ENCODE assay signal across 9 mouse cellular contexts in genomic region chr9:48985708-48986088, GRCm38 (mm10). TPM values are rescaled to one million over a fixed set of nuclear protein-coding genes. Genes with fewer than 3 reads are reported as not detected.
A peak's percentile ranks its signal among the peaks of the same experiment; 100 is the strongest.
DNase-seq lines count a peak whose midpoint lies in the region; ATAC-seq and TF ChIP-seq lines count a peak whose summit lies in the region.
"Had no signal": no experiment of that assay in that cellular context is flagged by ENCODE, and none has a peak within 500 bp of the region (broad histone marks: within the 10 kb centered on the region; RNA-seq: fewer than 3 reads in every experiment).

No protein-coding gene starts in this region.

- TF ChIP-seq POLR2A in kidney, adult 2 months (IDR thresholded peaks at IDR 0.05; ENCODE audit: low read depth, low read length), result no peak
- TF ChIP-seq POLR2A in bone marrow macrophage, adult 2 months (IDR thresholded peaks at IDR 0.05; ENCODE audit: borderline replicate concordance, low read depth, low read length), result no peak

- H3K9ac ChIP-seq in hindbrain, embryonic 13.5 days, result peak overlapping the region; percentile 83
- H3K9ac ChIP-seq in midbrain, embryonic 12.5 days (replicated peaks), result peak overlapping the region; percentile 80

- peak; percentile 9 for DNase-seq in kidney, adult 2 months
- no peak for DNase-seq in kidney, postnatal 14 days
- DNase-seq in T-cell, adult 2 months (ENCODE audit: low spot score), result no peak
- DNase-seq in B cell, adult 2 months, result no peak
- DNase-seq in adrenal gland, adult 2 months, result no peak

- H3K4me2 ChIP-seq in hindbrain, embryonic 13.5 days, result peak overlapping the region; percentile 82
- peak overlapping the region; percentile 71 for H3K4me2 ChIP-seq in midbrain, embryonic 12.5 days (replicated peaks)

- H3K9me3 ChIP-seq in hindbrain, embryonic 13.5 days, result no peaks in the 10 kb centered on the region
- H3K9me3 ChIP-seq in midbrain, embryonic 12.5 days, result no peaks in the 10 kb centered on the region

- H3K4me3 ChIP-seq in kidney, adult 2 months (ENCODE audit: insufficient read depth, low read depth, low read length), result peak overlapping the region; percentile 70
- peak overlapping the region; percentile 81 for H3K4me3 ChIP-seq in bone marrow macrophage, adult 2 months (ENCODE audit: insufficient read depth, low read length)
- peak overlapping the region; percentile 80 for H3K4me3 ChIP-seq in hindbrain, embryonic 13.5 days
- peak overlapping the region; percentile 83 for H3K4me3 ChIP-seq in midbrain, embryonic 12.5 days

- H3K27ac ChIP-seq in kidney, adult 2 months (ENCODE audit: insufficient read depth, low read depth, low read length), result no peak overlapping the region
- peak overlapping the region; percentile 31 for H3K27ac ChIP-seq in bone marrow macrophage, adult 2 months (ENCODE audit: insufficient read depth, low read depth, low read length)
- H3K27ac ChIP-seq in hindbrain, embryonic 13.5 days, result peak overlapping the region; percentile 90
- peak overlapping the region; percentile 77 for H3K27ac ChIP-seq in midbrain, embryonic 12.5 days (replicated peaks)

- H3K4me1 ChIP-seq in kidney, adult 2 months (ENCODE audit: control insufficient read depth, insufficient read depth, low read length), result peaks cover 4% of the 10 kb centered on the region; the same call in 1 of the 2 replicates
- H3K4me1 ChIP-seq in bone marrow macrophage, adult 2 months (ENCODE audit: control insufficient read depth, insufficient read depth, low read length), result peaks cover 15% of the 10 kb centered on the region
- H3K4me1 ChIP-seq in hindbrain, embryonic 13.5 days (replicated peaks), result peaks cover 30% of the 10 kb centered on the region
- H3K4me1 ChIP-seq in midbrain, embryonic 12.5 days, result peaks cover 36% of the 10 kb centered on the region

- WGBS in kidney, adult 2 months, result 2% methylated on average over 20 of the region's 20 CpGs
- under 1% methylated on average over 20 of the region's 20 CpGs for WGBS in hindbrain, embryonic 13.5 days
- WGBS in midbrain, embryonic 12.5 days, result under 1% methylated on average over 20 of the region's 20 CpGs

- no peaks in the 10 kb centered on the region for H3K36me3 ChIP-seq in kidney, adult 2 months (ENCODE audit: control insufficient read depth, insufficient read depth, low read length)
- H3K36me3 ChIP-seq in hindbrain, embryonic 13.5 days, result no peaks in the 10 kb centered on the region
- H3K36me3 ChIP-seq in midbrain, embryonic 12.5 days, result 0 out of 2 replicates have a peak, but pooled peaks cover 7% of the 10 kb centered on the region

- TF ChIP-seq CTCF in kidney, adult 2 months (conservative IDR thresholded peaks at IDR 0.05; ENCODE audit: insufficient read depth, insufficient read length, low read depth, low read length), result no peak
- no peak for TF ChIP-seq CTCF in bone marrow macrophage, adult 2 months (IDR thresholded peaks at IDR 0.05; ENCODE audit: low read depth, low read length)

- H3K27me3 ChIP-seq in kidney, adult 2 months (replicated peaks; ENCODE audit: control insufficient read depth, insufficient read depth, low read length), result no peaks in the 10 kb centered on the region
- H3K27me3 ChIP-seq in hindbrain, embryonic 13.5 days, result no peaks in the 10 kb centered on the region
- no peaks in the 10 kb centered on the region for H3K27me3 ChIP-seq in midbrain, embryonic 12.5 days

- no peak for ATAC-seq in hindbrain, embryonic 13.5 days (ENCODE audit: low FRiP score)
- ATAC-seq in midbrain, embryonic 12.5 days (ENCODE audit: low FRiP score, low read depth), result no peak

RNA-seq across cellular contexts. Expression of gene Usp28, which starts 0.5 kb away (rescaled TPM):
- 6.1 and 6.8 TPM in 2 replicates for polyA plus RNA-seq in kidney, adult 2 months (2012; rRNA removed)
- polyA plus RNA-seq in bone marrow macrophage, adult 2 months (2012; ENCODE audit: insufficient read depth, insufficient read length, missing spikeins), result 18.2 and 18.7 TPM in 2 replicates
- polyA plus RNA-seq in hindbrain, embryonic 13.5 days (2015; fragmentation: Nextera tagmentation; extraction: Ambion mirVana), result 31.5 and 33.0 TPM in 2 replicates
- 46.3 and 53.9 TPM in 2 replicates for polyA plus RNA-seq in midbrain, embryonic 12.5 days (2016; fragmentation: Nextera tagmentation; extraction: Ambion mirVana)
- 10 to 100 TPM; 10.7 to 11.2 TPM for total RNA-seq in adrenal gland, adult 2 months (2021)
- 6.6 and 6.9 TPM in 2 replicates for polyA plus RNA-seq in adrenal gland, adult 2 months (2012; rRNA removed)

RNA-seq across cellular contexts. Expression of gene Htr3b, which starts 20.9 kb away (rescaled TPM):
- 0.30 and 0.59 TPM in 2 replicates for polyA plus RNA-seq in kidney, adult 2 months (2012; rRNA removed)
- not detected in 2 replicates for polyA plus RNA-seq in bone marrow macrophage, adult 2 months (2012; ENCODE audit: insufficient read depth, insufficient read length, missing spikeins)
- polyA plus RNA-seq in hindbrain, embryonic 13.5 days (2015; fragmentation: Nextera tagmentation; extraction: Ambion mirVana), result 0.28 and 0.45 TPM in 2 replicates
- not detected in 2 replicates for polyA plus RNA-seq in midbrain, embryonic 12.5 days (2016; fragmentation: Nextera tagmentation; extraction: Ambion mirVana)
- total RNA-seq in adrenal gland, adult 2 months (2021), result under 1 TPM; 0.14 to 0.55 TPM
- polyA plus RNA-seq in adrenal gland, adult 2 months (2012; rRNA removed), result 0.13 and 0.65 TPM in 2 replicates
- total RNA-seq: neutrophil, adult 5-6 weeks had no signal
